Mouse (Mus musculus) mammary gland, adult 2 months (tissue): Measurements from ENCODE around the gene Ampd1. TPM values are rescaled to one million over a fixed set of nuclear protein-coding genes. Genes with fewer than 3 reads are reported as not detected.

ENCODE experiments used
- polyA plus RNA-seq: library from polyadenylated mRNA; depleted of rRNA; stranded (reverse); fragments of >200 nt; gene quantifications from 2 replicates; pipeline ENCODE4 v1.2.3, GENCODE M21; 2012; ENCODE audit warnings: low replicate concordance; rRNA removed

Gene Ampd1
- 1.1 and 210 TPM in 2 replicates for polyA plus RNA-seq

GRCm38 (mm10) chr3:103073771-103074170 lies at the start of gene Ampd1:
TSS of gene Ampd1 (plus strand) at chr3:103074014.

GRCm38 (mm10) chr3:103058207-103059157 lies 15.3 kb upstream of the Ampd1 start, which contains the start of gene Nras:
TSS of gene Nras (plus strand) at chr3:103058285.

GRCm38 (mm10) chr3:103102454-103103390 lies 28.9 kb downstream of the Ampd1 start, which contains the start of gene Dennd2c:
TSS of gene Dennd2c (plus strand) at chr3:103102604.

Other genes starting within 250 kb of the Ampd1 start
- gene Sycp1, start 137.9 kb upstream of the Ampd1 start, polyA plus RNA-seq: not detected in 2 replicates
- not detected in 2 replicates for gene Nr1h5, start 109.9 kb upstream of the Ampd1 start, polyA plus RNA-seq
- 17.6 and 27.7 TPM in 2 replicates for gene Sike1, start 78.3 kb upstream of the Ampd1 start, polyA plus RNA-seq
- gene Csde1, start 53.6 kb upstream of the Ampd1 start, polyA plus RNA-seq: 18.7 and 55.8 TPM in 2 replicates
- gene Nras, start 15.7 kb upstream of the Ampd1 start, polyA plus RNA-seq: 12.0 and 29.8 TPM in 2 replicates
- gene Dennd2c, start 28.6 kb downstream of the Ampd1 start, polyA plus RNA-seq: 1.1 and 3.1 TPM in 2 replicates
- gene Bcas2, start 97.6 kb downstream of the Ampd1 start, polyA plus RNA-seq: 17.3 and 21.6 TPM in 2 replicates
- gene Trim33, start 205.3 kb downstream of the Ampd1 start, polyA plus RNA-seq: 8.7 and 16.7 TPM in 2 replicates